Mouse (Mus musculus) intestine, embryonic 15.5 days (tissue): ENCODE results near the gene Adprhl1. TPM values are rescaled to one million over a fixed set of nuclear protein-coding genes. Genes with fewer than 3 reads are reported as not detected.

Source experiments
- ATAC-seq: fragments of 200-750 bp; cut with Nextera tagmentation; 2 replicates; pipeline ENCODE4 v1.8.0; 2017; ENCODE audit warnings: moderate TSS enrichment, moderate library complexity
- H3K27ac ChIP-seq: fragments of 300-500 bp; sonication (generic); 2 replicates; pipeline ENCODE4 v1.5.1; 2015; ENCODE audit warnings: mild to moderate bottlenecking, inconsistent platforms
- H3K27me3 ChIP-seq: fragments of 300-500 bp; sonication (generic); replicated peaks from 2 replicates; pipeline ENCODE4 v1.6.1; 2015; ENCODE audit warnings: inconsistent platforms
- H3K36me3 ChIP-seq: fragments of 300-500 bp; sonication (generic); 2 replicates; pipeline ENCODE4 v1.6.1; 2015; ENCODE audit warnings: inconsistent platforms
- H3K4me1 ChIP-seq: fragments of 300-500 bp; sonication (generic); replicated peaks from 2 replicates; pipeline ENCODE4 v1.6.1; 2015; ENCODE audit warnings: inconsistent platforms
- H3K4me2 ChIP-seq: fragments of 300-500 bp; sonication (generic); replicated peaks from 2 replicates; pipeline ENCODE4 v1.6.1; 2015; ENCODE audit warnings: mild to moderate bottlenecking, inconsistent platforms
- H3K4me3 ChIP-seq: fragments of 300-500 bp; sonication (generic); replicated peaks from 2 replicates; pipeline ENCODE4 v1.5.1; 2015; ENCODE audit warnings: inconsistent platforms
- H3K9ac ChIP-seq: fragments of 300-500 bp; sonication (generic); 2 replicates; pipeline ENCODE4 v1.6.1; 2015; ENCODE audit warnings: inconsistent platforms
- H3K9me3 ChIP-seq: fragments of 300-500 bp; sonication (generic); 2 replicates; pipeline ENCODE4 v1.6.1; 2016; ENCODE audit warnings: inconsistent platforms
- WGBS: fragments of 180-500 bp; shearing (Covaris S2); methylation state at CpG from one replicate; pipeline ENCODE4 v1.1.7; 2015; 5-methylcytosine and 5-hydroxymethylcytosine counted together
- polyA plus RNA-seq: library from polyadenylated mRNA; unstranded; fragments of >200 nt; fragmentation: Nextera tagmentation; extraction: Ambion mirVana; gene quantifications from 2 replicates; pipeline ENCODE4 v1.2.1, GENCODE M21; 2015

Adprhl1 gene
- polyA plus RNA-seq, 1 experiment from 2014 or later = 0.24 TPM

DNA sequence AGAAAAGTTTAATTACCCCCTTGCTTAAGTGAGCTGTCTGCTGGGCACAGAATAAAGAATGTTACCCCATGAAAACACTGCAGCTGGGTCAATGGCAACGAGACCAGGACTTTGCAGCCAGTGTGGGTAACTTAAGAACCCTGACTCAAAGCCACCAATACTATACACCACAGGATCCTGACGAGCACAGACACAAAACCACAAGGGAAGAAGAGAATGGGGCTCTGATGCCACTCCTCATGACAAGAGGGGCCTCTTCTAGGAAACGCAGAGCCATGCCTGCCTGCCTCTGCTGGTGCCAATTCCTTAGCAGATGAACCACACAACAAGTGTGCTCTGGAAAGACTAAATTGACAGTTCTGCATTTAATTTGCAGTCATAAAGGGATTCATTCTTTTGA is 9.4 kb upstream of the Adprhl1 start:
- Histone ChIP-seq H3K4me1 (no peaks in the 10 kb centered on the region), H3K9ac (no peak overlapping the region), H3K9me3 (no peaks in the 10 kb centered on the region), H3K4me2 (no peak overlapping the region), H3K4me3 (no peak overlapping the region), H3K27me3 (no peaks in the 10 kb centered on the region), H3K36me3 (peaks cover 3% of the 10 kb centered on the region; the same call in 1 of the 2 replicates), H3K27ac (no peak overlapping the region)
- no peak for ATAC-seq
- 71% methylated on average over 3 of the region's 3 CpGs for WGBS

DNA sequence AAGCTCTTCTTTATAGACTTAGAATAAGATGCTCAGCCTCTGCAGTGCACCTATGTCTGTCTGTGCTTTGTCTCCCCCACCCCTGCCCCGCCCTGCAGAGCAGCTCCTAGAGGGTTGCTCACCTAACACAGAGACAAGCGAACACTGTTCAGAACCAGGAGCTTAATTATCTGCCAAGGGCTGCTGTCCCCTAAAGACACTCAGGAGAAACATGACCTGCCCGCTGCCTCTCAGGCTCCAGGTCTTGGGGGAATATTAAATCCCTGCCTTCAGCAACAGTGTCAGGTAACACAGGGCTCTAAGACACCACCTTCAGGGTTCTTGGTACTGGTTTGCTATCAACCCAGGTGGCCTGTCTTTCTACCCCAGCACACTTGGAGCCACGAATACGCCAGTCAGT is 549 bp downstream of the Adprhl1 start:
- Histone ChIP-seq H3K4me2 (no peak overlapping the region), H3K4me3 (no peak overlapping the region), H3K27me3 (no peaks in the 10 kb centered on the region), H3K36me3 (peaks cover 10% of the 10 kb centered on the region), H3K4me1 (no peaks in the 10 kb centered on the region), H3K9ac (no peak overlapping the region), H3K9me3 (no peaks in the 10 kb centered on the region), H3K27ac (no peak overlapping the region)
- ATAC-seq = no peak
- WGBS = 66% methylated on average over 5 of the region's 5 CpGs

GRCm38 (mm10) chr8:13252837-13253236 is 1.1 kb downstream of the Adprhl1 start:
- no peaks in the 10 kb centered on the region for H3K4me1 ChIP-seq
- no peak for ATAC-seq
- no peaks in the 10 kb centered on the region for H3K27me3 ChIP-seq
- H3K4me2 ChIP-seq = no peak overlapping the region
- H3K9me3 ChIP-seq = no peaks in the 10 kb centered on the region
- no peak overlapping the region for H3K9ac ChIP-seq
- H3K36me3 ChIP-seq = peaks cover 10% of the 10 kb centered on the region
- WGBS = 86% methylated on average over 13 of the region's 13 CpGs
- H3K4me3 ChIP-seq = no peak overlapping the region
- H3K27ac ChIP-seq = no peak overlapping the region

DNA sequence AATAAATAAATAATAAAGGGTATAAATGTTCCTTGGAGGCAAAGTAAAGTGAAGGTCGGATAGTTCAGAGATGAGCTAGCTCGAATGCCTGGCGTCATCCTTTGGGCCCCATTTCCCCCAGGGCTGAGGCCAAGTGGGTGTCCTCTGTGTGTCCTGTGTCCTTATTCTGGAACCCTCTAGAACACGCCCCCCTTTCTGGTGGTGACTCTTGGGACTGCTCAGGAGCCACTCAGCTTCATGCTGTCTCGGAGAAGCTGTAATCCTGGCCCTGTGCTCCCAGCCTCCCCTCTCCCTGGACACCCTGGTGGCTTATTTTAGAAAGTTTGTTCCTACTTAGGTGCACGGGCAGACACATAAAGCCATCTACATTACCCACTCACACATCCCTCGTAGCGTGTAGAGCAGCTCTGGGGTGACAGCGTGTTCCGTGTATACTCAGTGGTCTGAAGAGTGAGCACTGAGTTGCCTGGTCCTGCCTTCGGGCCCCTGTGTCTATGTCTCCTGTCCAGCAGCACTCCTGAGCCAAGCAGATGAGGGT is 9.6 kb downstream of the Adprhl1 start:
- H3K27ac ChIP-seq = no peak overlapping the region
- no peaks in the 10 kb centered on the region for H3K36me3 ChIP-seq
- H3K4me3 ChIP-seq = no peak overlapping the region
- no peak overlapping the region for H3K9ac ChIP-seq
- no peak overlapping the region for H3K4me2 ChIP-seq
- no peak for ATAC-seq
- no peaks in the 10 kb centered on the region for H3K27me3 ChIP-seq
- WGBS = 87% methylated on average over 11 of the region's 11 CpGs
- H3K4me1 ChIP-seq = no peaks in the 10 kb centered on the region
- H3K9me3 ChIP-seq = no peaks in the 10 kb centered on the region

- WGBS = 78% methylated on average over 10 of the region's 10 CpGs
- Histone ChIP-seq H3K4me2 (no peak overlapping the region), H3K4me3 (no peak overlapping the region), H3K27me3 (no peaks in the 10 kb centered on the region), H3K27ac (no peak overlapping the region), H3K9ac (no peak overlapping the region), H3K36me3 (no peaks in the 10 kb centered on the region), H3K4me1 (no peaks in the 10 kb centered on the region), H3K9me3 (no peaks in the 10 kb centered on the region)
- ATAC-seq = no peak
These were observed 10.7 kb downstream of the Adprhl1 start for GRCm38 (mm10) chr8:13242985-13243870.

- H3K9me3 ChIP-seq = no peaks in the 10 kb centered on the region
- no peaks in the 10 kb centered on the region for H3K27me3 ChIP-seq
- no peak for ATAC-seq
- no peaks in the 10 kb centered on the region for H3K36me3 ChIP-seq
- no peak overlapping the region for H3K27ac ChIP-seq
- 73% methylated on average over 7 of the region's 7 CpGs for WGBS
- no peak overlapping the region for H3K4me3 ChIP-seq
- H3K4me2 ChIP-seq = no peak overlapping the region
- H3K9ac ChIP-seq = no peak overlapping the region
- no peaks in the 10 kb centered on the region for H3K4me1 ChIP-seq
These were observed 13.3 kb downstream of the Adprhl1 start for GRCm38 (mm10) chr8:13240691-13241090.

- Histone ChIP-seq H3K4me3 (no peak overlapping the region), H3K27me3 (no peaks in the 10 kb centered on the region), H3K9me3 (no peaks in the 10 kb centered on the region), H3K36me3 (no peaks in the 10 kb centered on the region), H3K27ac (no peak overlapping the region), H3K4me2 (no peak overlapping the region), H3K4me1 (no peaks in the 10 kb centered on the region), H3K9ac (no peak overlapping the region)
- ATAC-seq = no peak
- WGBS = 90% methylated on average over 9 of the region's 9 CpGs
These were observed 13.9 kb downstream of the Adprhl1 start for GRCm38 (mm10) chr8:13240055-13240454.

DNA sequence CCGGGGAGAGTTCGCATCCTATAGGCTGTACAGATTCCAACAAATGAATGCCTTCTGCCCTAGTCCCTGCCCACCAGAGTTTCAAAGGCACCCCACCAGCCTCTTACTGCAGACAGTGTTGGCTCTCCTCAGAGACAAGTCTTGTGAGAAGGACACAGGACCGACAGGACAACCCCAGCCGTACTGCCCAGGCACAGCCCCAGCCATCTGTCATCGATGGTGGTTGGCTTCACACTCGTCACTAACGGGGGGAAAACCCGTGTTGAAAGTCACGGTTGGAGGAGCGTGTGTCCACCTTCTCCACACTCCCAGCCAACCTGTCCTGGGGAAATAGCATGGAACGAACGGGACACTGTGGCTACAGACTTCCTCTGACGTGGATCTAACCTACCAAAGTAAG is 19.2 kb downstream of the Adprhl1 start:
- 91% methylated on average over 13 of the region's 13 CpGs for WGBS
- no peak overlapping the region for H3K4me2 ChIP-seq
- ATAC-seq = no peak
- H3K36me3 ChIP-seq = no peaks in the 10 kb centered on the region
- H3K9ac ChIP-seq = no peak overlapping the region
- no peaks in the 10 kb centered on the region for H3K9me3 ChIP-seq
- H3K4me1 ChIP-seq = no peaks in the 10 kb centered on the region
- peaks cover 5% of the 10 kb centered on the region for H3K27me3 ChIP-seq
- no peak overlapping the region for H3K4me3 ChIP-seq
- H3K27ac ChIP-seq = no peak overlapping the region

GRCm38 (mm10) chr8:13230471-13230870 is 23.5 kb downstream of the Adprhl1 start:
- ATAC-seq = no peak
- Histone ChIP-seq H3K4me3 (no peak overlapping the region), H3K36me3 (no peaks in the 10 kb centered on the region), H3K4me2 (no peak overlapping the region), H3K9ac (no peak overlapping the region), H3K27ac (no peak overlapping the region), H3K4me1 (no peaks in the 10 kb centered on the region), H3K27me3 (peaks cover 5% of the 10 kb centered on the region), H3K9me3 (no peaks in the 10 kb centered on the region)
- 89% methylated on average over 4 of the region's 4 CpGs for WGBS

GRCm38 (mm10) chr8:13229802-13230201 is 24.2 kb downstream of the Adprhl1 start:
- no peak overlapping the region for H3K4me3 ChIP-seq
- no peak overlapping the region for H3K9ac ChIP-seq
- WGBS = 68% methylated on average over 12 of the region's 12 CpGs
- no peak overlapping the region for H3K27ac ChIP-seq
- H3K36me3 ChIP-seq = no peaks in the 10 kb centered on the region
- no peak for ATAC-seq
- no peaks in the 10 kb centered on the region for H3K4me1 ChIP-seq
- peaks cover 5% of the 10 kb centered on the region for H3K27me3 ChIP-seq
- H3K4me2 ChIP-seq = no peak overlapping the region
- no peaks in the 10 kb centered on the region for H3K9me3 ChIP-seq

- no peak overlapping the region for H3K4me3 ChIP-seq
- H3K9me3 ChIP-seq = no peaks in the 10 kb centered on the region
- H3K36me3 ChIP-seq = no peaks in the 10 kb centered on the region
- no peak overlapping the region for H3K9ac ChIP-seq
- peaks cover 5% of the 10 kb centered on the region for H3K27me3 ChIP-seq
- ATAC-seq = no peak
- H3K4me2 ChIP-seq = no peak overlapping the region
- no peaks in the 10 kb centered on the region for H3K4me1 ChIP-seq
- 43% methylated on average over 9 of the region's 9 CpGs for WGBS
- H3K27ac ChIP-seq = no peak overlapping the region
These were observed 24.9 kb downstream of the Adprhl1 start for GRCm38 (mm10) chr8:13228923-13229610.

GRCm38 (mm10) chr8:13227184-13227583 is 26.8 kb downstream of the Adprhl1 start:
- Histone ChIP-seq H3K4me2 (no peak overlapping the region), H3K9me3 (no peaks in the 10 kb centered on the region), H3K27me3 (no peaks in the 10 kb centered on the region), H3K36me3 (no peaks in the 10 kb centered on the region), H3K27ac (no peak overlapping the region), H3K4me3 (no peak overlapping the region), H3K9ac (no peak overlapping the region), H3K4me1 (no peaks in the 10 kb centered on the region)
- WGBS = 55% methylated on average over 3 of the region's 3 CpGs
- no peak for ATAC-seq
